Mouse (Mus musculus): Measurements from ENCODE around the gene Adcy4. TPM values are rescaled to one million over a fixed set of nuclear protein-coding genes. Genes with fewer than 3 reads are reported as not detected.

Gene Adcy4
- total RNA-seq, 2 experiments from 2014 or later = 9.2 to 11.3 TPM

- DNase-seq (ENCODE audit: low spot score in 2 of 2) = no peak
These were observed 9.6 kb upstream of the Adcy4 start for GRCm38 (mm10) chr14:55793461-55793860.

- peak in 1 of 2 experiments; percentile 32 for DNase-seq (ENCODE audit: low spot score in 2 of 2)
These were observed 4.6 kb upstream of the Adcy4 start, which contains the start of gene Ripk3 for GRCm38 (mm10) chr14:55788256-55789050. Gene Ripk3 (minus strand): TSS chr14:55788865.

- peak in 1 of 2 experiments; percentile 8 for DNase-seq (ENCODE audit: low spot score in 2 of 2)
These were observed 3.8 kb upstream of the Adcy4 start for GRCm38 (mm10) chr14:55787731-55788130.

DNA sequence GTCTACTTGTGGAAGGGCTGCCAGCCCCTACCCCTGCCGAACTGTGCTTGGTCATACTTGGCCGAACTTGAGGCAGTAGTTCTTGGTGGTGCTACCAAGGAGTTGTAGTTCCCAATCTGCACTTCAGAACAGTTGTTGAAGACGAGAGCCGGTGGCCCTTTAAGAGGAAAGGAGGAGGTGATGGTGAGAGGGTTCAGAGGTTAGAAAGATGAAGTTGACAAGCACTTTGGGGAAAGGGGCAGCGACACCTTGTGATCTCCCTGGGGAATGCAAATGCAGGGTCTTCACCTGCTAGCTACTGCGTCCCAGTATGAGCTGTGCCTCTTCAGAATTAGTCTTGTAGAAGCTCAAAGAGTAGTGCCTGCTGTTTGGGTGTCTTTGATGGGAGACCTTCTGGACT, 1.3 kb upstream of the Adcy4 start:
- peak in 1 of 2 experiments; percentile 6 for DNase-seq (ENCODE audit: low spot score in 2 of 2)

GRCm38 (mm10) chr14:55783171-55783957, 531 bp downstream of the Adcy4 start:
- DNase-seq (ENCODE audit: low spot score in 2 of 2) = peak; percentile 17 to 28

DNA sequence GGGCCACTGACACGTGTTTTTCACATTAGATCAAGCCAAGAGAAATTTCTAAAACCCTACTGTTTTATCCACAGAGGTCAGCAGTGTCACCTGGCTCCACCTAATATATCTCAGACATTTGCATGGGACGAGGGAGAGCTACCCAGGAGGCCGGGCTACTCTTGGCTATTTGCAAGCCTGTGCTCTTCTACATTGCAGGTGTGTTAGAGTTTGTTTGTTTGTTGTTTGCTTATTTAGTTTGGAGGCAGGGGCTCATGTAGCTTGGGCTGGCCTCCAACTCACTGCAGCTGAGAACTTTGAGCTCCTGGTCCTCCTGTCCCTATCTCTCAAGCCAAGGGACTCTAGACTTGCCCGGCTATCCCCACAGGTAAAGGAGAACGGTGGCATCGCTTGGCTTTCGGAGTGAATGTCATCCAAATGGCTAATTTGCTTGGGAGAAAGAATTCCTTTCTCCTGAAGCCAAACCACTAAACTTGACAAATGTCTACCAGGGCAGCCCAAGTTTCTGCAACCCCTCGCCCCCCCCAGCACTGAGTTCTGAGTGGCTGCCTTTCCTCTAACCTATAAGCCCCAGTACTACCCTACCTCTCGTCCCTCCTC, 1.4 kb downstream of the Adcy4 start:
- DNase-seq (ENCODE audit: low spot score in 2 of 2) = peak; percentile 11 to 14

DNA sequence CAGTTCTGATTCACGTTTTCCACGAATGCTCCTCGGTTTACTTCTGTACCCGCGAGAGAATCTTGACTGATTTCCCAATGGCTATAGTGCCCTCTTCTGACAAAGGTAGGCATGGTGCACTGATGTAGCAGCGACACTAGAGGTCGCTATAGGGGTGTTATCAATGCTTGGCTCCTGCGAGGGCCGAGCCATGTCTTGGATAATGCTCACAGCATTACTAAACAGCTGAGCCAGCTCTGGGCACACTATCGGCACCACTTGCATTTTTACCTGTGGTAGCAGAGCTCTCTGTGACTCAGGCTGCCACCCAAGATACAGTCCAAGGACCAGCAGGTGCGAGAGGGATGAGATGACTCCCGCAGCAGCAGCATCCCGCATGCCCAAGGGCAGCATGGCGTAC, 2.6 kb downstream of the Adcy4 start:
- DNase-seq (ENCODE audit: low spot score in 2 of 2) = peak; percentile 31 to 55

DNA sequence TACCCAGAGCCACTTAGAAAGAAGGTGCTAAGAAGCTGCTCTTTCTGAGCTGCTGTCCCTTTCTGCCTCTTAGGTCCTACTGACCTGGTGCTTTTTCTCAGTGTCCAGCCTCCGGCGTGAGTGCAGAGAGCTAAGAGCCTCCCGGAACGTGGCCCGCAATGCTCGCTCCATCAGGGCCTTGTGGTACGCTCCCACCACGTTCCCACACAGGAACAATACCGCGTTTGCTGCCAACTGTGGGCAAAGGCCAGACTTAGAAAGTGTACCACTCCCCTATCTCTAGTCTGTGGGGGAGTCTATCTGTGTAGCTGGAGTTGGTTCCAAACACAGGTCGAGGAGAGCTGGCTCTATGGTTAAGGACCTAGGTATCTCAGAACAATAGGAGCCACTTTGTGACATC, 3.2 kb downstream of the Adcy4 start:
- DNase-seq (ENCODE audit: low spot score in 2 of 2) = peak; percentile 10 to 13

- peak; percentile 7 to 15 for DNase-seq (ENCODE audit: low spot score in 2 of 2)
These were observed 4.2 kb downstream of the Adcy4 start for GRCm38 (mm10) chr14:55779656-55780055.

DNA sequence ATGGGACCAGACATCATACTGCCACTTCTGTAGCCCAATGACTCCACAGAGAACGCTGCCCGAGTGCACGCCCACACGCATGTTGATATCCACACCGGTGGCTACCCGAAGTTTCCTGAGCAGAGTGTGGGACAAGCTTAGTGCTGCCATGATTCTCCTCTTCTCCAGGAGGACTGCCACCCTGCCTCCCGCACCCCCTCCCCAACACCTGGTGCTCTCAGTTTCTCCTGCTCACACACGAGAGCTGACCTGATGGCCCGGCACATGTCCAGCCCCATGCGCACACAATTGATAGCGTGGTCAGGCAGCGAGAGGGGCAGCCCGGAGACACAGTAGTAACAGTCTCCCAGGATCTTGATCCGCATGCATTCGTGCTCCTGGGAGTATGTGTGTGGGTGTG, 5.2 kb downstream of the Adcy4 start:
- DNase-seq (ENCODE audit: low spot score in 2 of 2) = peak in 1 of 2 experiments; percentile 12

DNA sequence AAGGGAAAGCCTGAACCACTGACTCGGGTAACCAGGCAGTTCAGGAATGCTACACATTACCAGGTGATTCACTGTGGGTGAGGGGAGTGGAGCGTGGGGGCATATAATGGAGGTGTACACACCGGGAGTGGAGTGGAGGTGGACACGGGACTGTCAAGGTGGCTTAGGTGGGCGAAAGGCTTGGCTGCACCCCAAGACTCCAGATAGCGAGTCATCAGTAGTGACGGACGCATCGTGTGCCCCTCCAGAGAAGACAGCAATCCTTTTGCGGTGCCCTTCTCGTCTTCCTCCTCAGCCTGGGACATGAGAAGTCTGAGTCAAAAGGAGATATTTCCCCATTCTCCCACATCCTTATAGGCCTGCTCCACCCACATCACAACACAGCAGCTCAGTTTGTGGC, 6.1 kb downstream of the Adcy4 start:
- peak in 1 of 2 experiments; percentile 13 for DNase-seq (ENCODE audit: low spot score in 2 of 2)

GRCm38 (mm10) chr14:55777176-55777575, 6.7 kb downstream of the Adcy4 start:
- no peak for DNase-seq (ENCODE audit: low spot score in 2 of 2)

GRCm38 (mm10) chr14:55776711-55777110, 7.2 kb downstream of the Adcy4 start:
- DNase-seq (ENCODE audit: low spot score in 2 of 2) = no peak

DNA sequence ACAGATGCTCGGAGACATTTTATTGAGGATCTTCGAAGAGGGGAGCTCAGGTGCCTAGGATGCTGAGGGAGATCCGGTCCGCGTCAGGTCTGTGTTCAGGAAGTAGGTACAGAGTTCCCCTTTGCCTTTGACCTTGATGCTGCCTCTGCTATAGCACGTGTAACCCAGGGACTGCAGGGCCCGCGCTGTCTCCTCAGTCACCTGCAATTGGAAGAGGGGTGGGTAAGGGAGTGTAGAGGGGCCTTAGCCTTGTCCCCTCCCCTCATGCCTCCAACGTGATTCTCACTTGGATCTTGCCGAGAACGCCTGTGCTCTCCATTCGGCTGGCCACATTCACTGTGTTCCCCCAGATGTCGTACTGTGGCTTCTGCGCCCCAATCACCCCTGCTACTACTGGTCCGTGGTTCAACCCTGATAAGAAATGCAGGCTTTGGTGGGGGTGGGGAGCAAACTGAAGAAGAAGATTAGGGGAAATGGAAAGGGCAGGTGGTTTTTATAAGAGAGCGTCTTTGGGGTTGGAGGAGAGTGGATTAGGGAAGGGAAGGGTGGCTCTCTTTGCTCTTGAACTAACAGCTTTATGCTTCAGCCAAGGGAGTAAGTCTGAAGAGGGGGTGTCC, 14.7 kb downstream of the Adcy4 start:
- no peak for DNase-seq (ENCODE audit: low spot score in 2 of 2)

GRCm38 (mm10) chr14:55768555-55768954, 15.3 kb downstream of the Adcy4 start:
- no peak for DNase-seq (ENCODE audit: low spot score in 2 of 2)

DNA sequence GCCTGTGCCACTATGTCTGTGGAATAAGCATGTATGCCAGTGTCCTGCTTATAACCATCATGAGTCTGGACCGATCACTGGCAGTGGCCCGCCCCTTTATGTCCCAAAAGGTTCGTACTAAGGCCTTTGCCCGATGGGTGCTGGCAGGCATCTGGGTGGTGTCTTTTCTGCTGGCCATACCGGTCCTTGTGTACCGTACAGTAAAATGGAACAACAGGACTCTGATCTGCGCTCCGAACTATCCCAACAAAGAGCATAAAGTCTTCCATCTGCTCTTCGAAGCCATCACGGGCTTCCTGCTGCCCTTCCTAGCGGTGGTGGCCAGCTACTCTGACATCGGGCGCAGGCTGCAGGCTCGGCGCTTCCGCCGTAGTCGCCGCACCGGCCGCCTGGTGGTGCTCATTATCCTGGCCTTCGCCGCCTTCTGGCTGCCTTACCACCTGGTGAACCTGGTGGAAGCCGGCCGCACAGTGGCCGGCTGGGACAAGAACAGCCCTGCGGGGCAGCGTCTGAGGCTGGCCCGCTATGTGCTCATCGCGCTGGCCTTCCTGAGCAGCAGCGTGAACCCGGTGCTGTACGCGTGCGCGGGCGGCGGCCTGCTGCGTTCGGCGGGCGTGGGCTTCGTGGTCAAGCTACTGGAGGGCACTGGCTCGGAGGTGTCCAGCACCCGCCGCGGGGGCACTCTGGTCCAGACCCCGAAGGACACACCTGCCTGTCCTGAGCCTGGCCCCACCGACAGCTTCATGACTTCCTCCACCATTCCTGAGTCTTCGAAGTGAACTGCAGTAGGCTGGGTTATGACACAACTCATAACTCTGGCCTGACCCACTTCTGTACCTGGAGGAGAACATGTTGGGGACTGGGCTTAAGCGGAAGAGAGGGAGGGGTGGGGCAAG, 16.1 kb downstream of the Adcy4 start:
- DNase-seq (ENCODE audit: low spot score in 2 of 2) = peak in 1 of 2 experiments; percentile 53

- no peak for DNase-seq (ENCODE audit: low spot score in 2 of 2)
These were observed 18.2 kb downstream of the Adcy4 start, which contains the start of gene Ltb4r1 for GRCm38 (mm10) chr14:55765696-55766095. Gene Ltb4r1 (plus strand): TSS chr14:55765962.

GRCm38 (mm10) chr14:55763166-55763565, 20.7 kb downstream of the Adcy4 start:
- no peak for DNase-seq (ENCODE audit: low spot score in 2 of 2)

DNA sequence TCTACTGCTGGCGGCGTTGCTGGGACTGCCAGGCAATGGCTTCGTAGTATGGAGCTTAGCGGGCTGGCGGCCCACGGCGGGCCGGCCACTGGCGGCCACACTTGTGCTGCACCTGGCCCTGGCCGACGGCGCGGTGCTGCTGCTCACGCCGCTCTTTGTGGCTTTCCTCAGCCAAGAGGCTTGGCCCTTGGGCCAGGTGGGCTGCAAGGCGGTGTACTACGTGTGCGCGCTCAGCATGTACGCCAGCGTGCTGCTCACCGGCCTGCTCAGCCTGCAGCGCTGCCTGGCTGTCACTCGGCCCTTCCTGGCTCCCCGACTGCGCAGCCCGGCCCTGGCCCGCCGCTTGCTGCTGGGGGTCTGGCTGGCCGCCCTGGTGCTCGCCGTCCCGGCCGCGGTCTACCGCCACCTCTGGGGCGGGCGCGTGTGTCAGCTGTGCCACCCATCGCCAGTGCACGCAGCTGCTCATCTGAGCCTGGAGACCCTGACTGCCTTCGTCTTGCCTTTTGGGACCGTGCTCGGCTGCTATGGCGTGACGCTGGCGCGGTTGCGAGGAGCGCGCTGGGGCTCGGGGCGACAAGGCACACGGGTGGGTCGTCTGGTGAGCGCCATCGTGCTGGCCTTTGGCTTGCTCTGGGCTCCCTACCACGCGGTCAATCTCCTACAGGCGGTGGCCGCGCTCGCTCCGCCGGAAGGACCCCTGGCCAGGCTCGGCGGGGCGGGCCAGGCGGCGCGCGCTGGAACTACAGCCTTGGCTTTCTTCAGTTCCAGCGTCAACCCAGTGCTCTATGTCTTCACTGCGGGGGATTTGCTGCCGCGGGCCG, 21.7 kb downstream of the Adcy4 start:
- peak; percentile 50 to 64 for DNase-seq (ENCODE audit: low spot score in 2 of 2)
